Mouse (Mus musculus) left cerebral cortex, adult 9 months (tissue): ENCODE data around the gene Anks1b.

Experiments used
- DNase-seq, 2 experiments: peaks; one replicate each; pipeline ENCODE4 v3.0.0; 2022; ENCODE audit warnings: low spot score in 2 of 2

Gene Anks1b

GRCm38 (mm10) chr10:89873146-89873950, at the start of gene Anks1b:
Gene Anks1b (plus strand): TSS chr10:89873509.
- DNase-seq = peak; percentile 50 to 70

GRCm38 (mm10) chr10:89823906-89824305, 49.4 kb upstream of the Anks1b start:
- DNase-seq = no peak

- DNase-seq = peak in 1 of 2 experiments; percentile 28
These were observed 46.4 kb upstream of the Anks1b start for GRCm38 (mm10) chr10:89826896-89827295.

- no peak for DNase-seq
These were observed 41.0 kb upstream of the Anks1b start for GRCm38 (mm10) chr10:89832334-89832733.

- no peak for DNase-seq
These were observed 40.1 kb upstream of the Anks1b start for GRCm38 (mm10) chr10:89833166-89833565.

GRCm38 (mm10) chr10:89837476-89837875, 35.8 kb upstream of the Anks1b start:
- DNase-seq = no peak

GRCm38 (mm10) chr10:89838834-89839233, 34.5 kb upstream of the Anks1b start:
- no peak for DNase-seq

- no peak for DNase-seq
These were observed 22.4 kb upstream of the Anks1b start for GRCm38 (mm10) chr10:89850951-89851350.

GRCm38 (mm10) chr10:89855251-89855875, 17.9 kb upstream of the Anks1b start:
- DNase-seq = peak in 1 of 2 experiments; percentile 47

- DNase-seq = peak in 1 of 2 experiments; percentile 50
These were observed 17.0 kb upstream of the Anks1b start for GRCm38 (mm10) chr10:89856286-89856685.

GRCm38 (mm10) chr10:89868211-89868610, 5.1 kb upstream of the Anks1b start:
- DNase-seq = no peak

GRCm38 (mm10) chr10:89868836-89869235, 4.5 kb upstream of the Anks1b start:
- no peak for DNase-seq

- DNase-seq = peak; percentile 52 to 68
These were observed 686 bp upstream of the Anks1b start for GRCm38 (mm10) chr10:89872501-89873145.

GRCm38 (mm10) chr10:89874036-89874435, 727 bp downstream of the Anks1b start:
- no peak for DNase-seq

- DNase-seq = no peak
These were observed 10.3 kb downstream of the Anks1b start for GRCm38 (mm10) chr10:89883561-89883960.

- no peak for DNase-seq
These were observed 29.5 kb downstream of the Anks1b start for GRCm38 (mm10) chr10:89902720-89903337.

- peak in 1 of 2 experiments; percentile 29 for DNase-seq
These were observed 38.6 kb downstream of the Anks1b start for GRCm38 (mm10) chr10:89911889-89912288.

GRCm38 (mm10) chr10:89913174-89913573, 39.9 kb downstream of the Anks1b start:
- no peak for DNase-seq

- no peak for DNase-seq
These were observed 43.8 kb downstream of the Anks1b start for GRCm38 (mm10) chr10:89917141-89917540.

GRCm38 (mm10) chr10:89921965-89922364, 48.7 kb downstream of the Anks1b start:
- DNase-seq = peak; percentile 13 to 45

- DNase-seq = no peak
These were observed 68.9 kb downstream of the Anks1b start for GRCm38 (mm10) chr10:89942180-89942579.
